Mouse (Mus musculus): ENCODE data around the gene Gm10197.

Gm10197 gene

DNA sequence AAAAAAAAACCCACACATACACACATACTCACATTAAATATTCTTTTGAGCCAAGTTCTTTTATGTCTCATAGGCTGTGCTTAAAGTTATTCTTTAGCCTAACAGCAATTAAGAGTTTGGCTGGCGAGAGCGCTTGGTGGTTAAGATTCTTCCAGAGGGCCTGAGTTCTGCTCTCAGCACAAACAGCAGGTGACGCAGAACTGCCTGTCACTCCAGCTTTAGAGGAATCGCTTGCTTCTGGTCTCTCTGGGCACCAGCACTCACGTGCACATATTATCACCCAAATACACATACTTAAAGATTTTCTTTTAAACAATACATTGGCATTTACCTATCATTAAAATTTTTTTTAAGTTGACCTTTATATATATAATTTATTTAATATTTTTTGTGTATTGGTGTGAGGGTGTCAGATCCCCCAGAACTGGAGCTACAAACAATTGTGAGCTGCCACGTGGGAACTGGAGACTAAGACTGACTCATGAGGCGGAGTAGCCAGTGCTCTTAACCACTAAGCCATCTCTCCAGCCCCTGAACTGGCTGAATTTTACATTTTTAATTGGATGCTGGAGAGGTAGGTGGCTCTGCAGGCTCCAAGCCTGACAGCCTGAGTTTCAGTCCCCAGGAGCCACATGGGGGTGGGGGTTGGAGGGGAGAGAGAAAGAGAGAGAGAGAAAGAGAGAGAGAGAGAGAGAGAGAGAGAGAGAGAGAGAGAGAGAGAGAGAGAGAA is 17.1 kb downstream of the Gm10197 start:
- DNase-seq, result no peak

DNA sequence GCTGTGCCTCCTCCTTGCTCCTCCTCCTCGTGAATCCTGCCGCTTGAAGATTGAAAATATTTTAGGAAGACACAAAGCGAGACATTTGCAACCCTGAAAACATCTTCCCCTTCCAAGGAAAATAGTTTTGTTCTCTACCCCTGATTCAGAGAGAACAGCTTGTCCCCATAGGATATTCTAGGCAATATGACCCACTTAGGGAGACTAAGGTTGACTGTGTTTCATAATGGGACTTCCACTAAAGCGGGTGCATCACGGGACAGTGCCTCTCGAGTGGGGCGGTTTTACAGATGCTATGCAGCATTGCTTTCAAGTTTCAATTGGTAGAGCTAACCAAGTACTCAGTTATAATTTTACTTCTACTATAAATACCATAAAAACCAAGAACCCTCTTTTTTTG is 17.7 kb downstream of the Gm10197 start:
- DNase-seq, result no peak

DNA sequence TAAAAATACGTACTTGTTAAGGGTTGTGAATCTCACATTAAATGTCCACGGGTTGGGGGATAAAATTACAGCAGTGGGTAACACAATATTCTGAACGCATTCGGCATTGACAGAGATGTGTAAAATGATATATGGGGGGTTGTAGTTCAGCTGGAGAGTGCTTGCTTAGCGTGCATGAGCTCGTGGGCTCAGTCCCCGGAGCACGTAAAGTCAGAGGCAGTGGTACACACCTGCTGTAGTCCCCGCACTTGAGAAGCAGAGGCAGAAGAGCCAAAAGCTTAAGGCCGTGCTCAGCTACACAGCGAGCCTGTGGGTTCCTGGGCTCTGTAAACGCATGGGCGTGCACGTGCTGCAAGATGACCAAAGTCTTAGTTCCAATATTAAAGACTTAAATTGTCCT is 25.8 kb downstream of the Gm10197 start:
- DNase-seq, result no peak

DNA sequence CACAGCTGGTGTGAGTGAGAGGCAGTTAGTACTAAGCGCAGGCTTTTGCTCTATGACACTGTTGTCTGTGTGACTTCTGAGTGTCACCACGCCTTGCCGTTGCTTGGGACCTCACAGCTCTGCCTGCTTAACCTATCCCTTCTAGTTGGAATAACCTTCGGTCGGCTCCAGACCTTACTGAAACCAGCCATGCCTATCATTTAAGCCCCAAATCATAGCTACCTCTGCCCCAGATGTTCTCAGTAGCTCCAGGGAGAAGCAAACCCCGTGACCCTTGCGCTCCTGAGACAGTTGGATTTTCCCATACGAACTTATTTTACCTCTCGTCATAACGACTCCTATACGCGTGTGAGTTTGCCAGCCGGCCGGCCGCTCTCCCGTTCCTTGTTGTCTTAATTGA is 27.5 kb downstream of the Gm10197 start:
- peak; percentile 59 for DNase-seq

DNA sequence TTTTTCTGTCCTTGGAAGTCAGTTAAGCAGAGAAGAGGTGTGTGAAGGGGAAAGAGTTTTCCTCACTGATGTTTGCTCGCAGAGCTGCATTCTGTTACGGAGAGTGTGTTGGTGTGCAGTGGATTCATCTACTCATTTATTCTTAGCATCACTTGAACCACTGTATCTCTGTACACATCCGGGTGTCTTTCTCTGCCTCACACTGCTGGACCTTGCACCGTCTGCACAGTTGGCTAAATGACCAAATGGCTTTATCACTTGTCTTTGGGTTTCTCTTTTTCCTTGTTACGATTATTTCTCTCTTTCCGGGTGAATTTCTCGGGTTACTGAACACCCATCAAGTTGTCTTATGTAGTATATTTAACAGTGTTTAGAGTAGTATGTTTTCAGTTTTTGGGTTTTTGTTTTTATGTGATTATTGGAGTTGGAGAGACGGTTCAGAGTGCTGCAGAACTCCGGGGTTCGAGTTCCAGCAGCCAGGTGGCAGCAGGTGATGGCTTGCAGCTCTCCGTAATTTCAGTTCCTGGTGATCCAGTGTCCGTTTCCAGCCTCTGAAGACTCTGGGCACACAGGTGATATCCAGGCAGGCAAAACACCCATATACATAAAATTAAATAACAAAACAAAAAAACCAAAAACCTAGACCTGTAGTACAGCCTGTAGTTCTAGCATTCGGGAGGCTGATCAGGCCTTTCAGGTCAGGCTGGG is 28.2 kb downstream of the Gm10197 start:
- peak; percentile 35 for DNase-seq

DNA sequence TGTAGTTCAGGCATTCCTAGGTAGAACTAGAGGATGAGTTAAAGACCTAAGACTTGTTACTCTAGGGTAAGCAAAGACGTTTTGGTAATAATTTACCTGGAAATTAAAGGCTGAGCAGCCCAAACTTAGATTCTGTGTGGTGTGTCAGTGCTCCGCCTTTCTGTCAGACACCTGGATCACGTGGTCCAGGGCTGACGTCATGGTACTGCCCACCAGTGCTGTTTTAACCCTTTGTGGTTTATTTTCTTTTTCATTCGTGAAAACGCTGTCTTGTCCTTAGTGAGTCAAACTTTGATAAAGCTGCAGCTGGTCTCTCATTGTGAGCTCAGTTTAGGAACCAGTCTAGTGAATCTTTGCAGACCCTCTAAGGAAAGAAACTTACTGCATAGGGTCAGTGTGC is 31.1 kb downstream of the Gm10197 start:
- DNase-seq, result peak; percentile 75

DNA sequence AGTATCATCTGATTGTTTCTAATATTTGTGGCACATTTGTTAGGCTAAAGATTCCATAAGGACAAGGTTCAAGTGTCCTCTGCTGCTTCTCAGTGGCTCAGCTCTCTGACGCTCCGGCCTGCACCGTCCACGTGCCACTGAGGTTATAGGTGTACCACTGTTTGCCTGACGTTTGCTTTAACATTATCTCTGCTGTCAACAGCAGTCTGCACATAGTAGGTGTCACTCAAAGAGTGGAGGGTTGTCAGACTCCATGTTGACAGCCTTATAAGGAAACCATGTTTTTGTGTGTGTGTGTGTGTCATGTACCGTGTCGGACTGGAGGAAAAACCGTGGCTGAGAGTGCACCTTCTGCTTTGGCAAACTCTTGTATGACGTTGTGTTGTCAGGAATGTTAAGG is 36.3 kb downstream of the Gm10197 start:
- DNase-seq, result no peak

DNA sequence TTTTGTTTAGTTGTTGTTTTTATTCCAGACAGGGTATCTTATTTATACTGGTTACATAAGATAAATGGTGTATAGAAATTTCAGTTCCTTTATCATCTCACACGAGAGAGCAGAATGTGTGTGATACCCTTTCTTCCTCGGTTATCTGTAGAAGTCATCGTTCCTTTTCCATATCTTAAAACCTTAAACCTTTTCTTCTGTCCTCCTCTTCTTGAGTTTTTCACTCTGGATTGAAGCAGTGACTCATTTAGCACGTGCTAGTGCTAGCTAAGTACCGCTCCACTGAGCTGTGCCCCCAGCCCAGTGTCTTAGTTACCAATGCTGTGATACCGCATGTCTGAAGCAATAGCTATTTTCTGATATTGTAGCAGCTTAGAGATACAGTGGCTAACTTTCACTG is 37.8 kb downstream of the Gm10197 start:
- no peak for DNase-seq

DNA sequence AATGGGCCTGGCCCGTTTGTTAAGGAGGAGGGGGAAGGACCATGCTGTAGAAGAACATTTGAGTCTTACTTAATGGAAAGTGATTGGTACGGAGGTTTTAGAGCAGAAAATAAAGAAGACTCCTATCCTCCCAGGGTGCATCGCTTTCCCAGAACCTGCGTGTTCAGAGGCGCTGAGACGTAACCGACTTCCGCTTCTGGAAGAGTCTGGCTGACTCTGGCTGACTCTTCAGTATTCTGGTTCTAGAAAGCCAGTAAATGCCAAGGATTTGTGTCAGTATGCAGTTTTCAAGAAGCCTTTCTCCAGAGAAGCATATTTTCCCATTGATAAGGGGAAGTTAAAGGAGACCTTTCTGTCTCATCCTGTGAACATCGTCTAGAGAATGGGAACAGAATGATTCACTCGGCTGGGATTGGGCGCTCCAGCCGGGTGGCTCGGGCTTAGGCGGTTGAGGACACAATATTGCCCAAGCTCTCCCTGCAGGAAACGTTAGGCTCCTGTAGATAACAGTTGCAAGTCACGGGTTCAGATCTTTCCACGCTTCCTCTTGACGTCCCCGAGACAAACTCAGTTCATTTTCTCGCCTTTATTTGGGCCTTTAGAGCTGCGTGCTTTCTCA is 39.6 kb downstream of the Gm10197 start:
- peak; percentile 24 for DNase-seq

DNA sequence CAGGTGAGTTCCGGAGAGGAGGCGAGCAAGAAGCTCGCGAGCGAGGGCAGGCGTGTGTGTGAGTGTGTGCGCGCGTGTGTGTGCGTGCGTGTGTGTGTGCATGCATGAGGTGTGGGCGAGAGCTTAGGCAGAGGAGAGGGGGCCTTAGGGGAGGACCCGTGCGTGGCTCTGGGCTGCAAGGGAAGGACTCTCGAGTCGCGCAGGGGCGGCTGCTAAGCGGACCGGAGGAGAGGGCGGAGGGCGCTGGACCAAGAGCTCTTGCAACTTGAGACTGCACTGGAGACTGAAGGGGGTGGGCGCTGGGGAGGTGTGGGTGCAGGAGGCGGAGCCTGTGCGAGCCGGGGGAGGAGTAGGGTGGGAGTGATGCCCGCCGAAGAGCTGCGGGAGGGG is 41.6 kb downstream of the Gm10197 start:
- DNase-seq, result peak; percentile 79

DNA sequence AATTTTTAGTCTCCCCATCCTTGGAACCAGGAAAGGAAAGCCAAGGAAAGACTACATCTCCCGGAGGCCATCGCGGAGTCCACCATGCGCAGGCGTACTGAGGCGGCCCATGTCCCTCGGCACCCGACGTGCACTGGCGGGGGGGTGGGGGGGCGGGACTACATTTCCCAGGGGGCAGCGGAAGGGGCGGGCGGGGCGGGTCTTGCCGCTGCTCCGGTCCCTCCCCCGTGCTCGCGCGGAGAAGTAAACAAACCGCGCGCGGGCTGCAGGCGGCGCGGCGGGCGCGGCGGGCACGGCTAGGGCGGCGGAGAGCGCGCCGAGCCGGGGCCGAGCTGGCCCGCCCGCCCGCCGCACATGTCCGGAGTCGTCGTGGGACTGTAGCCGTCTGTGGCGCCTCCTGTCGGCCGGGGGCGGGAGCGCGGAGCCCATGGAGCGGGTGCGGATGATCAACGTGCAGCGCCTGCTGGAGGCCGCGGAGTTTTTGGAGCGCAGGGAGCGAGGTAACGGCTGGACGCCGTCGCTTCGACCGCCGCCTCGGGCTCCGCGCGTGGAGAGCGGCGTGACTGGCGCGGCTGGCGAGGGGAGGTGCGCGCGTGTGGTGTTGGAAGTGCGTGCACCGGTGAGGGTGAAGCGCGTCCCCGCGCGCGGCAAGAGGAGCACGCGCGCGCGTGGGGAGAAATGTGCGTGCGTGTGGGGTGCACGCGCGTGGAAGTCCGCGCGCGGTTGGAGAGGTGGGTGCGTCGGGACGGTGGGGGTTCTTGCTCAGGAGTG is 42.2 kb downstream of the Gm10197 start:
- DNase-seq, result peak; percentile 92

DNA sequence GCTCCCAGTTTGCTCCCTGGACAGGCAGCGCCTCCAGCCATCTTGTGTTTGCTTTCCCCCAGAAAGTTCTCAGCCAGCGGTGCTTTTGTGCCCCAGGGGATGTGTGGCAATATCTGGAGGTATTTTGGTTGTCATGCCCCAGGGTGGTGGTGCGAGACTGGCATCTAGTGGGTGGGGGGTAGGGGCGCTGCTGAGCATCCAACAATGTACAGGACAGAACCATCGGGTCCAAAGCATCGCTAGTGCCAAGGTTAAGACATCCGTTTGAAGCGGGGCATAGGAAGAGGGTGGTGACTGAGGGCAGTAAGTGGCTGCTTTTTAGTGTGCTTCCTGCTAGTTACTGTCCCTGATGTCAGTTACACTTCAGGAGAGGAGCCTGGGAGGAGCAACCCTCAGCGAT is 43.5 kb downstream of the Gm10197 start:
- no peak for DNase-seq

DNA sequence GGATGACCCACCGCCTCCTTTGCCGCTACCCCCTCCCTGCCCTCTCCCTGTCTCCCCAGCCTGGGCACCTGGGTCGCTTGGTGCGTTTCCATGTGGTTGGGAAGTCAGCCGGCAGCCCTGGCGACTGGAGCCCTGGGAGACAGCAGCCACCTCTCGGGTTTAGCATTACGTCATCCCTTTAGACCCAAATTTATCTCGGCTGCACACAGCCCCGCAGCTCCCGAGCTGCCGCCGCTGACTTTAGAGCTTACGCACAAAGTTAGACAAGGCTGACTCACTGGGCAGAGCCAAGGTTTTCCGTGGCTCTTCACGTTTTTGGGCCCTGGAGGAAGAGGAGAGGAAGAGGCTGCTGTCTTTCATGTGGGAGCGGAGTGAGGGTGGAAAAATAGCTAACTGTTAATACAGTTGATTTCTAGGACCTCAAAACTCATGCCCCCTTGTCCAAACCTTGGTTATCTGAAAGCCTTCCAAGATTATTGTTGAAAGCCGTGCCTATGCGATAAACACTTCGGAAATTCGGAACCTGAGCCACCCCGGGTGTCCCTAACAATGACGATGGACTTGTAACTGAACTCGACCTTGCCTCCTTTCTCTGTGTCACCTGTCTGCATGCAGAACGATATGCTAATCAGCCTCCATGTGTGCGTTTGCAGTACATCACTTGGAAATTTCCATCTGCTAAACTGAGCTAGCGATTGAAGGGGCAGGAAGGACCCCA is 45.8 kb downstream of the Gm10197 start:
- DNase-seq, result peak; percentile 43

DNA sequence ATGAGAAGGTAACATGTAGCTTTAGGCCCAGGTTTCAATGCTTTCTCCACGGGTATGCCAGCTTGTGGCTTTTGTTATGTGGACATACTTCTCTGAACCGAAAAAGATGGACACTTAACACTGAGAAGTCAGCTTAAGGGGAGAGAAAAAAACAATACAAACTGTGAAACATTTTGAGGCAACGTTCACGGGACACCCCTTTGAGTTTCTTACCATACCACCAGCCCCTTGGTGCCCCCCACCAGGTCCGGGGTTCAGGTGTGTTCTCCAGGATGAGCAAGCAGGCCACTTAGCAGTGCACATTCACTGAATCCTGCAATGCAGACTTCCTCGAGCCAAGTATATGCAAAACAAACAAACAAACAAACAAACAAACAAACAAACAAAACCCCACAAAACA is 46.7 kb downstream of the Gm10197 start:
- no peak for DNase-seq

DNA sequence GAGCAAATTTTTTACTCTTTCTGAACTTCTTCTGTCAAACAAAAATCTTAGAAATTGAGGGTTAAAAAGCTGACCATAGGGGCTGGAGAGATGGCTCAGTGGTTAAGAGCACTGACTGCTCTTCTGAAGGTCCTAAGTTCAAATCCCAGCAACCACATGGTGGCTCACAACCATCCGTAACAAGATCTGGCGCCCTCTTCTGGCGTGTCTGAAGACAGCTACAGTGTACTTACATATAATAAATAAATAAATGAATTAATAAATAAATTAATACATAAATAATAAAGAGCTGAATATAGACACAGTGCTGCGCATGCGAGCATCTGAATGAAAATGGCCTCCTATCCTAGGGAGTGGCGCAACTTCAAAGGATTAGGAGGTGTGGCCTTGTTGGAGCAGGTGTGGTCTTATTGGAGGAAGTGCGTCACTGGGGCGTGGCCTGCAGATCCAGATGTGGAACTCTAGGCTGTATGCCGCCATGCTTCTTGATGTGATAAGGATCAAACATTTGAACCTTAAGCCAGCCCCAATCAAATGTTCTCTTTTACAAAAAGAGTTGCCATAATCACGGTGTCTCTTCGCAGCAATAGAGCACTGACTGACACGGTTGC is 49.0 kb downstream of the Gm10197 start:
- no peak for DNase-seq

Measured in kidney, adult 18-20 months (tissue).